Mouse (Mus musculus) heart, embryonic 13.5 days (tissue): ENCODE measurements around the gene C1ql4. TPM values are rescaled to one million over a fixed set of nuclear protein-coding genes. Genes with fewer than 3 reads are reported as not detected.
A peak's percentile ranks its signal among the peaks of the same experiment; 100 is the strongest.

Experiments
- ATAC-seq: fragments of 200-750 bp; cut with Nextera tagmentation; 2 replicates; pipeline ENCODE4 v1.8.0; 2017; ENCODE audit warnings: moderate TSS enrichment; ENCODE audit not compliant: insufficient number of reproducible peaks, low FRiP score, low TSS enrichment; ENCODE audit errors: extremely low read depth
- H3K27ac ChIP-seq: fragments of 300-500 bp; sonication (generic); replicated peaks from 2 replicates; pipeline ENCODE4 v1.5.1; 2015; ENCODE audit warnings: moderate library complexity, mild to moderate bottlenecking, inconsistent platforms
- H3K27me3 ChIP-seq: fragments of 300-500 bp; sonication (generic); replicated peaks from 2 replicates; pipeline ENCODE4 v1.6.1; 2015; ENCODE audit warnings: mild to moderate bottlenecking, inconsistent platforms
- H3K36me3 ChIP-seq: fragments of 300-500 bp; sonication (generic); 2 replicates; pipeline ENCODE4 v1.6.1; 2015; ENCODE audit warnings: mild to moderate bottlenecking, inconsistent platforms
- H3K4me1 ChIP-seq: fragments of 300-500 bp; sonication (generic); 2 replicates; pipeline ENCODE4 v1.6.1; 2015; ENCODE audit warnings: inconsistent platforms
- H3K4me2 ChIP-seq: fragments of 300-500 bp; sonication (generic); 2 replicates; pipeline ENCODE4 v1.6.1; 2015; ENCODE audit warnings: inconsistent platforms, mild to moderate bottlenecking, moderate library complexity
- H3K4me3 ChIP-seq: fragments of 300-500 bp; sonication (generic); 2 replicates; pipeline ENCODE4 v1.5.1; 2015; ENCODE audit warnings: moderate library complexity, mild to moderate bottlenecking, inconsistent platforms
- H3K9ac ChIP-seq: fragments of 300-500 bp; sonication (generic); 2 replicates; pipeline ENCODE4 v1.6.1; 2015; ENCODE audit warnings: inconsistent platforms, mild to moderate bottlenecking, moderate library complexity
- H3K9me3 ChIP-seq: fragments of 300-500 bp; sonication (generic); 2 replicates; pipeline ENCODE4 v1.6.1; 2016; ENCODE audit warnings: inconsistent platforms
- WGBS: fragments of 180-500 bp; shearing (Covaris S2); methylation state at CpG from one replicate; pipeline ENCODE4 v1.1.7; 2015; ENCODE audit warnings: mixed read lengths; 5-methylcytosine and 5-hydroxymethylcytosine counted together
- microRNA-seq: library from miRNA; unstranded; fragments of <30 nt; microRNA quantifications from one replicate; pipeline ENCODE4, GENCODE M21; 2016
- polyA plus RNA-seq: library from polyadenylated mRNA; unstranded; fragments of >200 nt; fragmentation: Nextera tagmentation; extraction: Ambion mirVana; gene quantifications from 2 replicates; pipeline ENCODE4 v1.2.1, GENCODE M21; 2015

C1ql4 gene
- polyA plus RNA-seq, 1 experiment from 2014 or later = 0.16 TPM

DNA sequence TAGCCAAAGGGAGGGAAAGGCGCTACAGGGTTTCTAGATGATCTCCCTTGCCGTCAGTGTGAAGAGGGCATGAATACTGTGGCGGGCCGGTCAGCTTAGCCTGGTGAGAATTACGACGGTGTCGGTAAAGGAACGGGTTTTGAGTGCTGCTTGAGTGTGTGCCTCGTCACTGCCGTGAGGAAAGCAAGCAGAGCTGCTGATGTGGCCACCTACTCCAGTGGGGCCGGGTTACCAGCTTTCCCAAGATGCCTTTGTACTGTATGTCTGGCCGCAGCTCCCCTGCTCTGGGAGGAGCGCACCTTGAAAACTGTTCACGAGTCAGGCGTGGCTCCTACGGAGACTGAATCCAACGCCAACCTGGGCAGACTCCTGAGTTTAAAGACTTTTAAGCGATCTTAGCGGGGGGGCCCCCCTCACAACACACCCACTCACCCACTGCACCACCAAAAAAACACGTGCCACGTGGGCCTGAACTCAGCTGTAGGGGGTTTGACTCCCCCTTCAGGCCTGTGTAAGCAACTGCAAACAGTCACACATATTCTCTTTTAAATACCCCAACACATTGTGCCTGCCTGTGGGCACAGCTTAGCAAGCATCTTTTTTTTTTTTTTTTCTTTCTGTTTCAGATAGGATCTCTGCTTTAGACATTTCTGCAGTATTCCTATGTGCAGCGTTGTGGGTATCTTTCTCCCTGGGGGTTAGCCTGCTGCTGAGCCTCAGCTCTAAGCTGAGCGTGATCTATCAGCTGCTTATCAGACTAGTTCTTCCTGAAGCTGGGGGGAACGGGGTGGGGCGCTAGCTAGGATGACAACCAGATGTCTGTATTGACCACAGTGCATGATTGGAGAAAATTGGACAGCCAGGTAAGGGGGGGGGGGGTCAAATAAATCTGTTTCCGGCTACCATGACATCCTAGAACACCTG, 47.4 kb downstream of the C1ql4 start:
- Histone ChIP-seq H3K9me3 (no peaks in the 10 kb centered on the region), H3K4me3 (no peak overlapping the region), H3K36me3 (peaks cover 32% of the 10 kb centered on the region), H3K4me1 (peaks cover 34% of the 10 kb centered on the region), H3K27me3 (0 out of 2 replicates have a peak, but pooled peaks cover 4% of the 10 kb centered on the region), H3K9ac (peak overlapping the region; percentile 24; the same call in 1 of the 2 replicates), H3K27ac (no peak overlapping the region), H3K4me2 (no peak overlapping the region)
- no peak for ATAC-seq
- 54% methylated on average over 26 of the region's 26 CpGs for WGBS

DNA sequence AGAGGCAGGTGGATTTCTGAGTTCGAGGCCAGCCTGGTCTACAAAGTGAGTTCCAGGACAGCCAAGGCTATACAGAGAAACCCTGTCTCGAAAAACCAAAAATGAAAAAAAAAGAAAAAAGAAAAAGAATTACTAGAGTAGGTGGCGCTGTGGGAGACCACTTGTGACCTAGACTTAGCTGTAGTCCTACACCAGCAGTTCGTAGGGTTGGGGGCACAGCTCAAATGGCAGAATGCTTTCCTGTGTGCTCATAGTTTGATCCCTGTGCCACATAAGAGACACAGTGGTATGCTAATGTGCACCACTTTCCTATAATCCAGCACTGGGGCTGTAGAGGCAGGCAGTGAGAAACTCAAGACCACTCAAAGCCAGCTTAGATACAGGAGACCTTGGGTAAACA, 48.3 kb downstream of the C1ql4 start:
- WGBS = 72% methylated on average over 4 of the region's 4 CpGs
- no peak overlapping the region for H3K4me2 ChIP-seq
- peaks cover 41% of the 10 kb centered on the region for H3K36me3 ChIP-seq

DNA sequence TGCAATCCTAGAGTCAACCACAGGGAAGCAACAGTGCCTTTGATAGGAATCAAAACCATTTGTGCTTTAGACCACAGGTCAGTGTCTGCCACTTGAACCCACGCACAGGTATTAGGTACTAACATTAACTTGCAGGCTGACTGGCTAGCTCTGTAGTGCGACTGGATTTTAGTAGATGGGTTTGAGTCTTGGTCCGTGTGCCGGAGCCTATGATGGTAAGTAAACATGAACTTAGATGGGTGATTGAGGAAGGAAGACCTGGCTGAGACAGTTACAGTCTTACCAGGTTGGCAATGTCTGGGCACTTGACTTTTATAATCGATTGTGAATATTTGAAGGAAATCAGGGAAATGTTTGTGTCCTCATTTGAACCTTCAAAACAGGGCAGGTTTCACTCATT, 48.8 kb downstream of the C1ql4 start:
- no peak overlapping the region for H3K9ac ChIP-seq
- H3K4me3 ChIP-seq = no peak overlapping the region
- H3K27ac ChIP-seq = no peak overlapping the region
- 0 out of 2 replicates have a peak, but pooled peaks cover 4% of the 10 kb centered on the region for H3K27me3 ChIP-seq
- 87% methylated on average over 5 of the region's 5 CpGs for WGBS
- H3K4me2 ChIP-seq = no peak overlapping the region
- H3K36me3 ChIP-seq = peaks cover 41% of the 10 kb centered on the region
- ATAC-seq = no peak
- peaks cover 30% of the 10 kb centered on the region for H3K4me1 ChIP-seq
- no peaks in the 10 kb centered on the region for H3K9me3 ChIP-seq

More for the DNA sequence above, 48.3 kb downstream of the C1ql4 start:
- H3K4me3 ChIP-seq = no peak overlapping the region
- H3K9me3 ChIP-seq = no peaks in the 10 kb centered on the region
- H3K27me3 ChIP-seq = 0 out of 2 replicates have a peak, but pooled peaks cover 4% of the 10 kb centered on the region
- H3K27ac ChIP-seq = no peak overlapping the region
- H3K9ac ChIP-seq = no peak overlapping the region
- peaks cover 28% of the 10 kb centered on the region for H3K4me1 ChIP-seq
- ATAC-seq = no peak

DNA sequence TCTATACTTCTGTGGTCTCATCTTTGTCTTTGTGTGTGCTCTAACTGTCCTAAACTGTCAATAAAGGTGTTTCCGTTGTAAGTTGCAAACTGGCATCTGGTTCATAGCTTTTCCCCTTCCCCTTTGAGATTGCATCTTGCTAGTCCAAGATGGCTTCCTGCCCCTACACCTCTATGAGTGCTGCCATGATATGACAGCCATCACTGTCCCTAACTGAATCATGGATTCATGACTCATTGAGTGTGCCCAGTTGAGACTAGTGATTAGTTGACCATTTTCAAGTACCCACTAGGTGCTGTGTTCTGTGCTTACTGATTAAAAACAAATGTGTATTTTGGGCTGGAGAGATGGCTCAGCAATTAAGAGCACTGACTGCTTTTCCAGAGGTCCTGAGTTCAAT, 49.6 kb downstream of the C1ql4 start:
- no peak for ATAC-seq
- H3K9ac ChIP-seq = no peak overlapping the region
- H3K27me3 ChIP-seq = 0 out of 2 replicates have a peak, but pooled peaks cover 4% of the 10 kb centered on the region
- H3K4me2 ChIP-seq = no peak overlapping the region
- H3K4me3 ChIP-seq = no peak overlapping the region
- H3K9me3 ChIP-seq = no peaks in the 10 kb centered on the region
- WGBS = 88% methylated on average over 1 of the region's 1 CpGs
- H3K4me1 ChIP-seq = peaks cover 38% of the 10 kb centered on the region
- no peak overlapping the region for H3K27ac ChIP-seq
- peaks cover 41% of the 10 kb centered on the region for H3K36me3 ChIP-seq

DNA sequence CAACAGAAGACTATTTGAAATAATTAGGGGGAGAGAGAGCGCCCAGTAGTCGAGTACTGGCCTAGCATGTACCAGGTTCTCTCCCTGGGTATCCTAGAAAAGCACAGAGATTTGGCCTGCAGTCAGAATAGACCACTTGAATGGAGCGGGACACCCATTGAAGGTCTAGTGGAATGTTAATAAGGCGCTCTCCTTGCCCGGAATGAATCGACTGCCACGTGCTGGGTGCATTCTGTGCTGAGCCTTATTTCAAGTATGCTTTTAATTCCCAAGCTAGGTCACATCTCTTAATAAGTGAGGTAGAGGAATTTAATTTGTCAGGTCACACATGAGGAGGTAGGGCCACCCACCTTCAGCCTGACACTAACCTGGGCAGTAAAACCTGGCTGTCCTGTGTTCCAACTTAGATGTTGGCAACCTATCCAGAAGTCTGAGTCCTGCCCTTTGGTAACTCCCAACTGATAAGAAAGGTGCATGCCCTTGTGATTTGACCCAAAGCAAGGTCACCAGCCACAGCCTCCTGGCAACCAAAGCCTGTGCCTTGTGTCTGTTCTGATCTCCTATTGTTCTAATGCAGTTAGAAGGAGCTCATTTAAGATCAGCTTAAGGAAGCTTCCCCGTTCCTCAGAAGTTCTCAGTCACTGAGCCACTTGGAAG, 51.2 kb downstream of the C1ql4 start:
- ATAC-seq = no peak
- Histone ChIP-seq H3K4me3 (no peak overlapping the region), H3K27me3 (0 out of 2 replicates have a peak, but pooled peaks cover 4% of the 10 kb centered on the region), H3K36me3 (peaks cover 41% of the 10 kb centered on the region), H3K4me2 (no peak overlapping the region), H3K4me1 (peaks cover 51% of the 10 kb centered on the region), H3K27ac (peak overlapping the region; percentile 24; the same call in 1 of the 2 replicates), H3K9me3 (no peaks in the 10 kb centered on the region), H3K9ac (no peak overlapping the region)
- WGBS = 55% methylated on average over 8 of the region's 8 CpGs

DNA sequence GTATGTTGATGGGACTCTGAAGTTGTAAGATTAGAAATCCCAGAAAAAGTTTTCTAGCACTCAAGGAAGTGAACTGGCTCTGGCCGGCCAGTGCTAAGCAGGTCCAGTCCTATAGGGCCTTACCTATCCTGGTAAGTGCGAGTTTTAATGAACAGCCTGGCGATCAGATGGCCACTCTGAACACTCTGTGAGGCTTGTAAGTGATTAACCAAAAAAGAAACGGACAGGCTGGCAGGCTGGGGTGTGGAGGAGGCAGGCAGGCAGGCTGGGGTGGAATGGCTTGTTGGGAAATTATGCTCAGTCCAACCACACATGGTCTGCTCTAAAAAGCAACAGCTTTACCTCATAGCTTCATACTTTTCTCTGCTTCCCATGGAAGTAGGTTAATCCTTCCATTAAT, 52.2 kb downstream of the C1ql4 start:
- Histone ChIP-seq H3K4me3 (no peak overlapping the region), H3K4me1 (peaks cover 51% of the 10 kb centered on the region), H3K27me3 (0 out of 2 replicates have a peak, but pooled peaks cover 4% of the 10 kb centered on the region), H3K4me2 (no peak overlapping the region), H3K36me3 (peaks cover 41% of the 10 kb centered on the region), H3K9ac (no peak overlapping the region), H3K27ac (no peak overlapping the region), H3K9me3 (no peaks in the 10 kb centered on the region)
- 77% methylated on average over 4 of the region's 4 CpGs for WGBS
- ATAC-seq = no peak

Small RNA genes lying within 50 kb of the gene (microRNA-seq; reads per million reads assigned to microRNA genes)
- gene Mir6960 = 3.3 reads per million, percentile 12 among the genes with 10 or more reads in this experiment

Other genes with a start within 250 kb of the C1ql4 start
- 8.1 and 8.9 TPM in 2 replicates for gene Kmt2d, start 216.6 kb downstream of the C1ql4 start, polyA plus RNA-seq
- gene Rhebl1, start 193.3 kb downstream of the C1ql4 start, polyA plus RNA-seq = 6.2 and 6.6 TPM in 2 replicates
- gene Dhh, start 189.3 kb downstream of the C1ql4 start, polyA plus RNA-seq = 2.1 and 2.3 TPM in 2 replicates
- 13.5 and 15.0 TPM in 2 replicates for gene Lmbr1l, start 169.6 kb downstream of the C1ql4 start, polyA plus RNA-seq
- 1,584 and 1,655 TPM in 2 replicates for gene Tuba1b, start 153.3 kb downstream of the C1ql4 start, polyA plus RNA-seq
- not detected in 2 replicates for gene Gm49450, start 134.3 kb downstream of the C1ql4 start, polyA plus RNA-seq
- 1,012 and 1,030 TPM in 2 replicates for gene Tuba1a, start 134.1 kb downstream of the C1ql4 start, polyA plus RNA-seq
- 150 and 158 TPM in 2 replicates for gene Tuba1c, start 57.9 kb downstream of the C1ql4 start, polyA plus RNA-seq
- gene Prph, start 32.6 kb downstream of the C1ql4 start, polyA plus RNA-seq = 0.56 and 1.7 TPM in 2 replicates
- gene Troap, start 13.2 kb downstream of the C1ql4 start, polyA plus RNA-seq = 27.1 and 27.8 TPM in 2 replicates
- 1.0 and 1.8 TPM in 2 replicates for gene Dnajc22, start 5.4 kb upstream of the C1ql4 start, polyA plus RNA-seq
- 31.8 and 34.5 TPM in 2 replicates for gene Spats2, start 38.1 kb upstream of the C1ql4 start, polyA plus RNA-seq
- 0.19 and 0.45 TPM in 2 replicates for gene Kcnh3, start 137.0 kb upstream of the C1ql4 start, polyA plus RNA-seq
- gene Mcrs1, start 164.1 kb upstream of the C1ql4 start, polyA plus RNA-seq = 149 TPM in 2 replicates
- 37.4 and 41.5 TPM in 2 replicates for gene Prpf40b, start 207.3 kb upstream of the C1ql4 start, polyA plus RNA-seq
- 0.40 and 0.52 TPM in 2 replicates for gene Fam186b, start 208.1 kb upstream of the C1ql4 start, polyA plus RNA-seq